In the genomic region with DNA sequence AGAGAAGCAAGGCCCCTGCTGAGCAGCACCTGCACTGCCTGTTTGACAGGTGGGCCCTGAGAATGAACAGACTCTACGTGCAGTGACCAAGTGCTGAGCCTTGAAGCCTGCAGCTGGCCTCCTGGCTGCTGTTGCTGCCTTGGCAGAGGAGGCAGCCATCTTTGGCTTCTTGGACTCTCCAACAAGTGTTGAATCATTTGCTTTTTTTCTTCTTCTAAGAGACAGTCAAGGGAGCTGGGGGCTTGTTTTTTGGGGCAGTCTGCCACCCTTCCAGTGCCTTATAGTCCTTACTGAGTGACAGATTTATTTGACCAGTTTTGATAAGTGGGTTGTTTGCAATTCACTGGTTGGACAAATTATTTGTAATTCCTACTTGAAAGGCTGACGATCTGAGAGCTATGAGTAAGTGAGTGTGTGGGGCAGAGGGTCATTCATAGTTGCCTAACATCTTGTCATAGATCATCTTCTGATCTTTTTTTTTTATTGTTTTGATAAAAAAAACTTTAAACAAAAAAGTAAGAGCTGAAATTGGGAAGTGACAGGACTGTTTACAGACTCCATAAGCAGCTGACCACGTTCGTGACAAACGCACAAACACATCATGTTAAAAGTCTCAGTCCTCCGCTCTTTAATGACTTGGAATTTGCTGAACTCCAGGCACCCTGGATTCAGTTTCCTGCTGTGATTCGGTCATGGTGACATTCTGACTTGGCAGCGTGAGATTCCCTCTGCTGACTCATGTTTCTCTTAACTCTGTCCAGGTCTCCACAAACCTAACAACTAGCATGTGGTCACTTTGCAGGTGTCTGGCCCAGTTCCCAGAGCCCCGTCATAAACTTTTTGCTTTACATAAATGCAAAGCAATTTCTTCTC, we compare ENCODE assay signal across 11 mouse cellular contexts. TPM values are rescaled to one million over a fixed set of nuclear protein-coding genes. Genes with fewer than 3 reads are reported as not detected.
DNase-seq lines count a peak whose midpoint lies in the region; ATAC-seq lines count a peak whose summit lies in the region.
"Had no signal": no experiment of that assay in that cellular context is flagged by ENCODE, and none has a peak within 500 bp of the region (broad histone marks: within the 10 kb centered on the region; RNA-seq: fewer than 3 reads in every experiment).

No protein-coding gene starts in this region.

- H3K27me3 ChIP-seq in heart, embryonic 10.5 days (ENCODE audit: insufficient read depth, poor library complexity, severe bottlenecking) = no peaks in the 10 kb centered on the region
- no peaks in the 10 kb centered on the region; the same call in 1 of the 2 replicates for H3K27me3 ChIP-seq in lung, embryonic 16.5 days (ENCODE audit: control insufficient read depth, insufficient read depth, low read depth, low read length)
- H3K27me3 ChIP-seq: liver, embryonic 13.5 days had no signal

- no peak overlapping the region for H3K27ac ChIP-seq in heart, embryonic 10.5 days
- H3K27ac ChIP-seq in lung, embryonic 16.5 days (ENCODE audit: low read length) = no peak overlapping the region
- H3K27ac ChIP-seq: liver, embryonic 13.5 days had no signal

- H3K4me3 ChIP-seq in heart, embryonic 10.5 days = no peak overlapping the region
- H3K4me3 ChIP-seq in lung, embryonic 16.5 days (ENCODE audit: low read length) = no peak overlapping the region
- H3K4me3 ChIP-seq: liver, embryonic 13.5 days had no signal

- peak; percentile 93 for DNase-seq in heart, adult 11 months
- no peak for DNase-seq in heart, embryonic 10.5 days (ENCODE audit: low spot score)
- DNase-seq in adrenal gland, adult 8-10 months = peak; percentile 72
- peak; percentile 62 for DNase-seq in gastrocnemius, adult 18-20 months (ENCODE audit: low spot score)
- no peak for DNase-seq in layer of hippocampus, postnatal 10 days (ENCODE audit: low spot score in 2 of 2)
- no peak for DNase-seq in natural killer cell, adult 2 months (ENCODE audit: low spot score in 2 of 2)
- DNase-seq: liver, embryonic 13.5 days had no signal

- WGBS in heart, embryonic 10.5 days = 66% methylated on average over 9 of the region's 9 CpGs
- WGBS in lung, embryonic 16.5 days = 24% methylated on average over 9 of the region's 9 CpGs

- no peak overlapping the region for H3K4me2 ChIP-seq in lung, embryonic 16.5 days (ENCODE audit: low read depth, low read length)
- H3K4me2 ChIP-seq: liver, embryonic 13.5 days had no signal

- no peaks in the 10 kb centered on the region for H3K9me3 ChIP-seq in heart, embryonic 10.5 days
- no peaks in the 10 kb centered on the region for H3K9me3 ChIP-seq in lung, embryonic 16.5 days (ENCODE audit: control insufficient read depth, low read length)
- H3K9me3 ChIP-seq: liver, embryonic 13.5 days had no signal

- 0 out of 2 replicates have a peak, but pooled peaks cover 4% of the 10 kb centered on the region for H3K4me1 ChIP-seq in heart, embryonic 10.5 days
- H3K4me1 ChIP-seq in lung, embryonic 16.5 days (replicated peaks; ENCODE audit: control insufficient read depth, insufficient read depth, low read length) = no peaks in the 10 kb centered on the region
- H3K4me1 ChIP-seq: liver, embryonic 13.5 days had no signal

- ATAC-seq in lung, embryonic 16.5 days (ENCODE audit: low read depth) = peak; percentile 93
- ATAC-seq in activated CD4-positive, CD25-positive, alpha-beta regulatory T cell, adult 4 months = no peak
- ATAC-seq: hindbrain, embryonic 16.5 days had no signal

- H3K9ac ChIP-seq in lung, embryonic 16.5 days (ENCODE audit: low read length) = no peak overlapping the region
- H3K9ac ChIP-seq: liver, embryonic 13.5 days had no signal

- H3K36me3 ChIP-seq in heart, embryonic 10.5 days = no peaks in the 10 kb centered on the region
- H3K36me3 ChIP-seq in lung, embryonic 16.5 days (ENCODE audit: control insufficient read depth, insufficient read depth, low read length) = no peaks in the 10 kb centered on the region
- H3K36me3 ChIP-seq: liver, embryonic 13.5 days had no signal

RNA-seq across cellular contexts. Expression of gene Fermt1, which starts 47.2 kb away (rescaled TPM):
- 2.4 and 5.6 TPM in 2 replicates for polyA plus RNA-seq in heart, embryonic 10.5 days (2016; fragmentation: Nextera tagmentation; extraction: Ambion mirVana)
- total RNA-seq in adrenal gland, adult 8-10 months (2022) = not detected
- total RNA-seq in gastrocnemius, adult 18-20 months (2021) = not detected
- polyA plus RNA-seq in lung, embryonic 16.5 days (2015; fragmentation: Nextera tagmentation; extraction: Ambion mirVana) = 3.7 and 4.4 TPM in 2 replicates
- total RNA-seq in layer of hippocampus, postnatal 10 days (2021) = under 1 TPM; 0.18 to 0.47 TPM
- polyA plus RNA-seq in activated CD4-positive, CD25-positive, alpha-beta regulatory T cell, adult 4 months (2017; shearing (Covaris generic)) = not detected
- polyA plus RNA-seq: neural tube, embryonic 14.5 days had no signal

Comparison
In these comparisons a context has a peak if more than half of its experiments do, and no peak if none do; other contexts are left out.
1. DNase-seq: peak in heart, adult 11 months (single experiment), adrenal gland, adult 8-10 months (single experiment) and gastrocnemius, adult 18-20 months (single experiment); none in heart, embryonic 10.5 days (single experiment), layer of hippocampus, postnatal 10 days (0 of 2) and natural killer cell, adult 2 months (0 of 2).